Mouse (Mus musculus) embryonic facial prominence, embryonic 12.5 days (tissue): ENCODE measurements at regions not wholly inside any gene's neighbourhood (a gene's known extent, or its start where the extent isn't known, plus 50 kb on each side); places are given as distances from the start of the nearest gene placed in this dataset.

ENCODE experiments used
- ATAC-seq: fragments of 200-750 bp; cut with Nextera tagmentation; 2 replicates; pipeline ENCODE4 v1.8.0; 2017; ENCODE audit not compliant: insufficient number of reproducible peaks, insufficient read depth, low FRiP score, low TSS enrichment
- H3K27ac ChIP-seq: fragments of 300-500 bp; sonication (generic); 2 replicates; pipeline ENCODE4 v1.5.1; 2016; ENCODE audit warnings: mild to moderate bottlenecking
- H3K27me3 ChIP-seq: fragments of 300-500 bp; sonication (generic); 2 replicates; pipeline ENCODE4 v1.6.1; 2016; ENCODE audit warnings: mild to moderate bottlenecking, moderate library complexity
- H3K36me3 ChIP-seq: fragments of 300-500 bp; sonication (generic); 2 replicates; pipeline ENCODE4 v1.6.1; 2016; ENCODE audit warnings: mild to moderate bottlenecking
- H3K4me1 ChIP-seq: fragments of 300-500 bp; sonication (generic); 2 replicates; pipeline ENCODE4 v1.6.1; 2016
- H3K4me2 ChIP-seq: fragments of 300-500 bp; sonication (generic); replicated peaks from 2 replicates; pipeline ENCODE4 v1.6.1; 2016; ENCODE audit warnings: mild to moderate bottlenecking, moderate library complexity
- H3K4me3 ChIP-seq: fragments of 300-500 bp; sonication (generic); 2 replicates; pipeline ENCODE4 v1.5.1; 2016; ENCODE audit warnings: mild to moderate bottlenecking
- H3K9ac ChIP-seq: fragments of 300-500 bp; sonication (generic); 2 replicates; pipeline ENCODE4 v1.6.1; 2016; ENCODE audit warnings: mild to moderate bottlenecking, moderate library complexity
- H3K9me3 ChIP-seq: fragments of 300-500 bp; sonication (generic); 2 replicates; pipeline ENCODE4 v1.6.1; 2016; ENCODE audit warnings: mild to moderate bottlenecking, moderate library complexity
- WGBS: fragments of 180-500 bp; shearing (Covaris S2); methylation state at CpG from one replicate; pipeline ENCODE4 v1.1.7; 2016; 5-methylcytosine and 5-hydroxymethylcytosine counted together

GRCm38 (mm10) chr5:73803431-73803830 is 152.3 kb downstream of the Spata18 start:
- WGBS: 75% methylated on average over 1 of the region's 1 CpGs
- no peaks in the 10 kb centered on the region for H3K27me3 ChIP-seq
- no peak overlapping the region for H3K4me2 ChIP-seq
- no peak overlapping the region for H3K4me3 ChIP-seq
- H3K36me3 ChIP-seq: no peaks in the 10 kb centered on the region
- H3K27ac ChIP-seq: no peak overlapping the region
- H3K9ac ChIP-seq: no peak overlapping the region
- no peak for ATAC-seq
- no peaks in the 10 kb centered on the region for H3K4me1 ChIP-seq
- H3K9me3 ChIP-seq: no peaks in the 10 kb centered on the region; the same call in 1 of the 2 replicates

DNA sequence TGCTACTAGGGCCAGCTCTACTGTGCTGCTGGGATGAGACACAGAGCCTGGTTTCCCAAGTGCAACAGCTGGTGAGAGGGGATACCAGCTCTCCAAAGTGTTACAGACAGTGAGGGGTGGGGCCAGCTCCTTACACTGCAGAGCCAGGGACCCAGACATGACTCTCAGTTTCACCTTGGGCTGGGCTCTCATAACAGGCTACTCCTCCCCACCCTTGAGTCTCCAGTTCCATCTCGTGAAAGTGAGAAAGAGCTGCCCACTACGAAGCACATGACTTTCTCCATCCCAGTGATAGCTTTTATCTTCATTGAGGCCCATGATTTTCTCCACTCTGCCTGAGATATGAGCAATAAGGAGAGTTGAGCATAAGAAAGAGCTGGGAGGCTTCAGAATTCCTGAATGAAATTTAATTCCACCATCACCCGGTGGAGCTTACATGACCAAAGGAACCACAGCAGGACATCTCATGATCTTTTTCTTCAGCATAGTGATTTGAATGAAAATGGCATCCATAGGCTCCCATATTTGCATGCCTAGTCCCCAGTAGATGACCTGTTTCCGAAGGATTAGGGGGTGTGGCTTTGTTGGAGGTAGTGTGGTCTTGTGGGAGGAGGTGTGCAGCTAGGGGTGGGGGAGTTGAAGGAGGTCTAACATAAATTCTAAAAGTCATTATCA is 153.5 kb downstream of the Spata18 start:
- H3K27ac ChIP-seq: no peak overlapping the region
- no peak overlapping the region for H3K4me3 ChIP-seq
- no peaks in the 10 kb centered on the region for H3K27me3 ChIP-seq
- no peak overlapping the region for H3K4me2 ChIP-seq
- no peaks in the 10 kb centered on the region; the same call in 1 of the 2 replicates for H3K9me3 ChIP-seq
- H3K4me1 ChIP-seq: no peaks in the 10 kb centered on the region
- no peak overlapping the region for H3K9ac ChIP-seq
- no peak for ATAC-seq
- whole genome bisulfite sequencing: 80% methylated on average over 4 of the region's 4 CpGs
- H3K36me3 ChIP-seq: no peaks in the 10 kb centered on the region

GRCm38 (mm10) chr5:73810660-73811059 is 159.5 kb downstream of the Spata18 start:
- H3K36me3 ChIP-seq: no peaks in the 10 kb centered on the region
- H3K4me3 ChIP-seq: no peak overlapping the region
- no peak overlapping the region for H3K9ac ChIP-seq
- H3K9me3 ChIP-seq: no peaks in the 10 kb centered on the region
- no peak for ATAC-seq
- H3K4me2 ChIP-seq: no peak overlapping the region
- no peak overlapping the region for H3K27ac ChIP-seq
- H3K27me3 ChIP-seq: no peaks in the 10 kb centered on the region
- H3K4me1 ChIP-seq: no peaks in the 10 kb centered on the region
- 54% methylated on average over 3 of the region's 3 CpGs for WGBS

DNA sequence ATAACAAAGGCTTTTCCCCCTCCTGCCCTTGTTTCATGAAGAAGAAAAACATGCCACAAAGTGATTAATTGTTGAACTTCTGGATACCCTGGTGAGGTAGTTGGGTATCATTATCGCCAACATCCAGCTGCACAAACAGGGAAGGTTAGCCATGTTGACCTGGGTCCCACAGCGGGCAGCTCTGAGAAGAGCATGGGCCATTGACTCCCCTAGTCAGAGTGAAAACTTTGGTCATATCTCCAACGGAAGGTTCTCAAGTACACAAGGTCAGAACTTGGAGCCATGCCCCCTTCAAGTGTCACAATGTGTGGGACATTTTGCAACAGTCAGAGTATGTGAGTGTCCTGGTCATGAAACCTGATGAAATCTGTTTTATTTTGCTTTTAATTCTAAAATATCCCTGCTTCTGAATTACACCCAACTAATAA is 159.9 kb downstream of the Spata18 start:
- no peak for ATAC-seq
- H3K9ac ChIP-seq: no peak overlapping the region
- H3K4me2 ChIP-seq: no peak overlapping the region
- H3K4me3 ChIP-seq: no peak overlapping the region
- WGBS: 68% methylated on average over 3 of the region's 3 CpGs
- no peaks in the 10 kb centered on the region for H3K9me3 ChIP-seq
- H3K27me3 ChIP-seq: no peaks in the 10 kb centered on the region
- no peak overlapping the region for H3K27ac ChIP-seq
- H3K36me3 ChIP-seq: no peaks in the 10 kb centered on the region
- H3K4me1 ChIP-seq: no peaks in the 10 kb centered on the region

- WGBS: 93% methylated on average over 5 of the region's 5 CpGs
- Histone ChIP-seq H3K9me3 (peaks cover 2% of the 10 kb centered on the region; the same call in 1 of the 2 replicates), H3K4me3 (no peak overlapping the region), H3K9ac (no peak overlapping the region), H3K27ac (no peak overlapping the region), H3K4me1 (no peaks in the 10 kb centered on the region), H3K27me3 (no peaks in the 10 kb centered on the region), H3K36me3 (no peaks in the 10 kb centered on the region), H3K4me2 (no peak overlapping the region)
- no peak for ATAC-seq
These were observed 164.6 kb downstream of the Spata18 start for GRCm38 (mm10) chr5:73815752-73816151.

DNA sequence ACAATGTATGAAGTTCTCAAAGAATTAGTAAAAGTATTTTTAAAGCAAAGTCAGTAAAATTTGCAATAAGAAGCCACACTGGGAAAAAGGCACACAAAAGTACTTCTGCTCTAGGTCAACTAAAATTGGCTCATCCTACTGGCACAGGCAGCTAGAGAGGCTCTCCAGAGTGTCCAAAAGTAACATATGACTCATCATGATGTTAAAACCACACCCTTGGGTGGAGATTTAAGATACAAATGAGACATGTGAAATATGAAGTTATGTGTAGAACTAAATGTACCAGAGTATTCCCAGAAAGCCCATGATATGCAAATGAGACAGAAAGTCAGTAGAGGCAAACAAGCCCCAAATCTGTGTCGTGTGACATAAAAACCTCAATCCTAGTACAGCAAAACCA is 166.0 kb downstream of the Spata18 start:
- Histone ChIP-seq H3K4me3 (no peak overlapping the region), H3K36me3 (no peaks in the 10 kb centered on the region), H3K27ac (no peak overlapping the region), H3K9ac (no peak overlapping the region), H3K27me3 (no peaks in the 10 kb centered on the region), H3K9me3 (peaks cover 2% of the 10 kb centered on the region; the same call in 1 of the 2 replicates), H3K4me2 (no peak overlapping the region), H3K4me1 (no peaks in the 10 kb centered on the region)
- ATAC-seq: no peak
- WGBS: 88% methylated on average over 1 of the region's 1 CpGs

DNA sequence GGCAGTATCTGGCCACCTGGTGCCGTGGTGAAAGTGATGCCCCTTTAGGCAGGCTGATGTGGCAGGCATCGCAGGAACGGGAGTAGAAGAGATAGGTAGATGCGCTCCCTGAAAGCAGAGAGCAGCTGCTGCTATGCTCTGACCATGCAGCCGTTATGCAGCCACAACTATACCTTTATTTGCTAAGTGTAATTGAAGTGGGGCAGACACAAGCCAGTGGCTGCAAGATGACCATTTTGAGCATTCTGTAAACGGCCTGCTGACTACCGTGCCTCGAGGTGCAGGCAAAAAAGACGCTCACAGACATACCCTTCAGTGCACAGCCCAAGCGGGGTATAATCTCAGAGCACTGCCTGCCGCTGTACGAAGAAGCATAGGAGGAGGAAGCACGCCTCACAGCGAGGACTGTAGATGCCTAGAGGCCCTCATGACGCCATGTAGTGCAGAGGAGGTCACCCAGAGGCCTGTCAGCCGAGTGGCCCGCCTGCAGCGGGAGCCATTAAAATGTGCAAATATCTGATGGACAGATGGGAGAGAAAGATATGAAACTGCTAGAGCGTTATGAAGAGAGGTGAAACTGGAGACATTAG is 170.9 kb downstream of the Spata18 start:
- no peaks in the 10 kb centered on the region for H3K9me3 ChIP-seq
- H3K4me3 ChIP-seq: no peak overlapping the region
- WGBS: 66% methylated on average over 19 of the region's 19 CpGs
- H3K9ac ChIP-seq: no peak overlapping the region
- H3K27me3 ChIP-seq: no peaks in the 10 kb centered on the region
- H3K4me2 ChIP-seq: no peak overlapping the region
- no peaks in the 10 kb centered on the region for H3K36me3 ChIP-seq
- no peak overlapping the region for H3K27ac ChIP-seq
- no peak for ATAC-seq
- no peaks in the 10 kb centered on the region; the same call in 1 of the 2 replicates for H3K4me1 ChIP-seq

DNA sequence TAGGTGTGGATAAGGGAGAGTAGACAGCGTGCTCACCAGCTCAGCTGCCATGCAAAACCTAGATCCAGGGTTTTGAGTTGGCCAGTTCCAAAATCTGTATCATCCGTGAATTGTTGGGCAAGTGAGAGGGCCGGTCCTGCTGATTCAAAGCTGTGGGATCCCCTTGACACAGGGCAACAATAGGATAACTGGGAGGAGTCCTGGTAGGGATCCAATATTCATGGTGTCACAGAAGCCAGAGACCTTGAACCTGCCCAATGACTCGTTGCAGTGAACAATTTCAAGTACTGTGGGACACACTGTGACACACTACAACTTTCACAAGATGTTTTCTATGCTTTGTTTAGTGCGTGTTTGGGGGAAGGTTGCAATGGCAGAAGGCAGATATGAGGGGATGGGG is 172.2 kb downstream of the Spata18 start:
- Histone ChIP-seq H3K4me2 (no peak overlapping the region), H3K27me3 (no peaks in the 10 kb centered on the region), H3K4me1 (no peaks in the 10 kb centered on the region; the same call in 1 of the 2 replicates), H3K27ac (no peak overlapping the region), H3K4me3 (no peak overlapping the region), H3K36me3 (no peaks in the 10 kb centered on the region), H3K9me3 (no peaks in the 10 kb centered on the region), H3K9ac (no peak overlapping the region)
- 90% methylated on average over 5 of the region's 5 CpGs for WGBS
- no peak for ATAC-seq

DNA sequence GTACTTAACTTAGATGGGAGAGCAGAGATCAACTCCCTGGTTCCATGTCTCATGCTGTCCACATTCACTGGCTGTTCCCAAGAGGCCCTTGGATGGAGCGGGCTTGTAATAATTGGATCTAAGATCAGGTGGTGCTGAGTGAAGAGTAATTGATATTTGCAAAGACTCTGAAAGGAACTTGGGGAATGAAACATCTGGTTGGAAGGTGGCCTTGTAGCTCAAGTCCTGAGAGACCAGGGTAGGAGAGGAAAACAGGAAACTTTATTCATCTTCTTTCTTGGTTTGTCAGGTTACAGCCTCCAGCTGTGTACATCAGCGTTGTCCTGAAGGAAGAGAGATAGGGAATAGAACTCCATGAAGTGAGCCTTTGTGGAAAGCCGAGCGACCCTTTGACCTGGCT is 175.8 kb downstream of the Spata18 start:
- 65% methylated on average over 4 of the region's 4 CpGs for WGBS
- Histone ChIP-seq H3K27ac (no peak overlapping the region), H3K27me3 (no peaks in the 10 kb centered on the region), H3K36me3 (no peaks in the 10 kb centered on the region), H3K4me3 (no peak overlapping the region), H3K4me1 (no peaks in the 10 kb centered on the region; the same call in 1 of the 2 replicates), H3K4me2 (no peak overlapping the region), H3K9me3 (no peaks in the 10 kb centered on the region), H3K9ac (no peak overlapping the region)
- ATAC-seq: no peak

- Histone ChIP-seq H3K27me3 (no peaks in the 10 kb centered on the region), H3K4me1 (no peaks in the 10 kb centered on the region), H3K36me3 (no peaks in the 10 kb centered on the region), H3K4me3 (no peak overlapping the region), H3K27ac (no peak overlapping the region), H3K9me3 (no peaks in the 10 kb centered on the region), H3K9ac (no peak overlapping the region), H3K4me2 (no peak overlapping the region)
- WGBS: 59% methylated on average over 1 of the region's 1 CpGs
- no peak for ATAC-seq
These were observed 182.5 kb downstream of the Spata18 start for GRCm38 (mm10) chr5:73833721-73834120.

DNA sequence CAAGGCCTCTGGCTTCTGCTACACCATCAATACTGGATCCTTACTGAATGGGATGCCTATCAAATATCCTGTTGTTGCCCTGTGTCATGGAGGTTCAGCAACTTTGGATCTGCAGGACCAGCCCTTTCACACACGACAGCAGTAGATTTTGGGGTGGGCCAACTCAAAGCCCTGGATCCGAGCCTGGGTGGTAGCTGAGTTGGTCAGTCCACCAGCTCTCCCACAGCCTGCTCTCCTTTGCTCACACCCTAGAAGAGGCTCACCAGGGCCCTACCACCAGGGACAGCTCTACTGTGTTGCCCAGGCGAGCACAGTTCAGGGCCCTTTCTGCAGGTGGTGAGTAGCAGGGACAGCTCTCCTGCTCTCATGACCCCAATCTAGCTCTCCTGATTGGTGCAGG is 192.6 kb downstream of the Spata18 start:
- H3K4me2 ChIP-seq: no peak overlapping the region
- H3K4me3 ChIP-seq: no peak overlapping the region
- no peak for ATAC-seq
- H3K27me3 ChIP-seq: no peaks in the 10 kb centered on the region
- H3K36me3 ChIP-seq: no peaks in the 10 kb centered on the region
- no peak overlapping the region for H3K27ac ChIP-seq
- H3K9ac ChIP-seq: no peak overlapping the region
- 0 out of 2 replicates have a peak, but pooled peaks cover 2% of the 10 kb centered on the region for H3K4me1 ChIP-seq
- H3K9me3 ChIP-seq: no peaks in the 10 kb centered on the region
- WGBS: 88% methylated on average over 3 of the region's 3 CpGs

DNA sequence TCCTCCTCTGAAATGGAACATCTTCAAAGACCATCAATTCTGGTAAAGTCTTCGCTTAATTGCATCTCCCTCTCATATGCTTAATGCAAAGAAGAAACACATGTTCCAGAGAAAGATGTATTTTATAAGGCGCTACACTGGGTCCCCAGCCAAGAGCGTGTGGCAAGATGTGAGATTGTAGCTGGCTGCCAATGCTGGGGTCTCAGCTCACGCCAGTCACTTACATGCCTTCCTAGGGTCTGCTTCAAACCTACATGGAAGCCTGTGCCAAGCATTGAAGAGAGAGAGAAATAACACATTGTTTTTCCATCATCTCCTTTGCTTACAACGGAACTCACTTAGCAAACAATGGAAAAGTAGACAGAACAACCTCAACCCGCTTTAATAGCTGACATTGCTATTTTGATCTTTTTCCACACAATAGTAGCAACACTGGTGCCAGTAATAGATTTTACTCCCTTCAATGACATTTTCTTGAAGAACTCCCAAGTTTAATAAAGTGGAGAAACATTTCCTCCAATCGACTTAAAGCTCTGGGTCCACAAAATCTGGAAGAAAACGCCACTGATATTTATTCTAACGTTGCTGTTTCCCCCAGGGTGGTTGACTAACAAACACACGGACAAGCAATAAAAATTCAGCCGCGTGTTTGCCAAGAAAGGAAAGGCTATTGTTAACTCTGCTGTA is 195.1 kb downstream of the Spata18 start:
- Histone ChIP-seq H3K4me3 (no peak overlapping the region), H3K36me3 (no peaks in the 10 kb centered on the region), H3K9ac (no peak overlapping the region), H3K4me2 (no peak overlapping the region), H3K27ac (no peak overlapping the region), H3K9me3 (no peaks in the 10 kb centered on the region), H3K4me1 (0 out of 2 replicates have a peak, but pooled peaks cover 2% of the 10 kb centered on the region), H3K27me3 (no peaks in the 10 kb centered on the region)
- 81% methylated on average over 12 of the region's 12 CpGs for WGBS
- no peak for ATAC-seq
